Mouse (Mus musculus) lung, embryonic 14.5 days (tissue): ENCODE results near the gene 2310030G06Rik. TPM values are rescaled to one million over a fixed set of nuclear protein-coding genes. Genes with fewer than 3 reads are reported as not detected.

Source experiments
- ATAC-seq: fragments of 200-750 bp; cut with Nextera tagmentation; 2 replicates; pipeline ENCODE4 v1.8.0; 2017; ENCODE audit warnings: mild to moderate bottlenecking, moderate TSS enrichment, moderate library complexity; ENCODE audit not compliant: insufficient read depth
- DNase-seq: peaks from one replicate; pipeline ENCODE4 v3.0.0-alpha.2; 2015
- H3K27ac ChIP-seq: fragments of 300-500 bp; sonication (generic); 2 replicates; pipeline ENCODE4 v1.5.1; 2014; ENCODE audit warnings: low read depth, mild to moderate bottlenecking, moderate library complexity
- H3K27me3 ChIP-seq: fragments of 300-500 bp; sonication (generic); 2 replicates; pipeline ENCODE4 v1.6.1; 2014; ENCODE audit warnings: low read length, control low read depth; ENCODE audit not compliant: insufficient read depth
- H3K36me3 ChIP-seq: fragments of 300-500 bp; sonication (generic); 2 replicates; pipeline ENCODE4 v1.6.1; 2014; ENCODE audit warnings: control low read depth; ENCODE audit not compliant: insufficient read depth
- H3K4me1 ChIP-seq: fragments of 300-500 bp; sonication (generic); 2 replicates; pipeline ENCODE4 v1.6.1; 2014; ENCODE audit warnings: antibody characterized with exemption, control low read depth; ENCODE audit not compliant: insufficient read depth
- H3K4me2 ChIP-seq: fragments of 300-500 bp; sonication (generic); 2 replicates; pipeline ENCODE4 v1.6.1; 2014; ENCODE audit warnings: mild to moderate bottlenecking
- H3K4me3 ChIP-seq: fragments of 300-500 bp; sonication (generic); 2 replicates; pipeline ENCODE4 v1.5.1; 2014; ENCODE audit warnings: low read depth, low read length
- H3K9ac ChIP-seq: fragments of 300-500 bp; sonication (generic); 2 replicates; pipeline ENCODE4 v1.6.1; 2014
- H3K9me3 ChIP-seq: fragments of 300-500 bp; sonication (generic); 2 replicates; pipeline ENCODE4 v1.6.1; 2016; ENCODE audit warnings: low read depth, low read length, control low read depth
- CTCF ChIP-seq: IDR thresholded peaks from 2 replicates; pipeline ENCODE4 v1.5.1; 2016; ENCODE audit warnings: antibody characterized with exemption, low read depth
- WGBS: fragments of 180-500 bp; shearing (Covaris S2); extraction: QIAGEN DNeasy Blood & Tissue Kit; methylation state at CpG from one replicate; pipeline ENCODE4 v1.1.7; 2014; 5-methylcytosine and 5-hydroxymethylcytosine counted together
- polyA plus RNA-seq: library from polyadenylated mRNA; unstranded; fragments of >200 nt; fragmentation: Nextera tagmentation; extraction: Ambion mirVana; gene quantifications from 2 replicates; pipeline ENCODE4 v1.2.1, GENCODE M21; 2014

Gene 2310030G06Rik
- polyA plus RNA-seq, 1 experiment from 2014 or later, result 9.7 TPM

DNA sequence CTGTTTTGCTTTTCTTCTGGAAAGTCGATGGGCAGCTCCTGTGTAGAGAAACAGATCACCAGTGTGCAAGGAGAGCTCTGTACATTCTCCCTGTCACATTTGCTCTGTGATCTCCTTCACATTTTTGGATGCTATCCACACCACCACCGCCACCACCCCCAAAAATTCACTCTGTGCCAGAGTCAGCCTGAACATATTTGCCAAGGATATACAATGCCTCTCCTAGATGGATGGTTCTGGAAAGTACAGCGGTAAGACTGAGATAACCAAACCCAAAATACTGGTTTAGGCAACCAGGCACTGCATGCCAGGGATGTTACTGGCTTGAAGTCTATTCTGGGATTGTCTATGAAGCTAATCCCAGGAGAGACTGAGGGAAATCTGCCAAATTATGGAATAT is 4.1 kb downstream of the 2310030G06Rik start:
- no peak for TF ChIP-seq CTCF
- no peak for ATAC-seq
- Histone ChIP-seq H3K9ac (no peak overlapping the region), H3K27me3 (no peaks in the 10 kb centered on the region), H3K27ac (no peak overlapping the region), H3K36me3 (no peaks in the 10 kb centered on the region), H3K4me1 (peaks cover 6% of the 10 kb centered on the region; the same call in 1 of the 2 replicates), H3K4me3 (no peak overlapping the region), H3K4me2 (no peak overlapping the region), H3K9me3 (no peaks in the 10 kb centered on the region)
- DNase-seq, result no peak
- 75% methylated on average over 3 of the region's 3 CpGs for WGBS

DNA sequence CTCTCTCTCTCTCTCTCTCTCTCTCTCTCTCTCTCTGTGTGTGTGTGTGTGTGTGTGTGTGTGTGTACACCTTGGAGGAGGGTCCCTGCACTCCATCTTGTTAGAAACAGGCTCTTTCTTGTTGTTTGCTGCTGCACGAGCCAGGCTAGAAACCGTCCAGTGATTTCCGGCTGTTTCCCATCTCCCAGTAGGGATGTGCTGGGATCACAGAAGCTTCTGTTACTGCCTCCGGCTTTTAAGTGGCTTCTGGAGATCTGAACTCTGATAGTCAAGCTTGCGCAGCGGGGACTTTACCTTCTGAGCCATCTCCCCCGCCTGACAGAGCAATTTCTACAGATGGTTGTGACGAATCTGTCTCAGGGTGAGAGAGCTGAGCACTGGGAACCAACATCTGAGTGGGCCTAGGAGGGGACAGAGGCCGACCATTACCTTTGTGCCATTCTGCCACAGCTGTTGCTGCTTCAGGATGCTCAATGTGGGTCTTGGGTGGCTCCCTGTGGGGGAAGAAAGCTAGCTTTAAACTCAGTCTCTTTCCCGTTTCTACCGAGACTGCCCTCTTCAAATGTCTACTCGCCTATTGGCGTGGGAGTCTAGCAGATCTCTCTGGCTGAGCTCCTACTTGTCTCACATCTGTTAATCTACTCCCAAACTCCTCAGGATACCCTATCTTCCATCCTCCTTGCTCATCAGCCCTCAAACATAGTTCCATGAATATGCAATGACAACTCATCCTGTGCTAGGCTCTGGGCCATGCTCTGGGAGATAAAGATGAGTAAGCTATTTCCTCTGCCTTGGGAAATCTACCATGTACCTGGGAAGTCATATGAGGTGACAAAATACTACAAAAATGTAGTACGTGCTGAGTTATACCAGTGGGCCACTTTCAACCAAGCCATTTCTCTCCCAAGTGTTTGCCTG is 5.2 kb downstream of the 2310030G06Rik start:
- no peaks in the 10 kb centered on the region for H3K36me3 ChIP-seq
- H3K4me3 ChIP-seq, result no peak overlapping the region
- peaks cover 5% of the 10 kb centered on the region; the same call in 1 of the 2 replicates for H3K4me1 ChIP-seq
- no peak for ATAC-seq
- H3K9ac ChIP-seq, result no peak overlapping the region
- H3K4me2 ChIP-seq, result no peak overlapping the region
- no peaks in the 10 kb centered on the region for H3K27me3 ChIP-seq
- 83% methylated on average over 14 of the region's 14 CpGs for WGBS
- no peak overlapping the region for H3K27ac ChIP-seq
- DNase-seq, result no peak
- TF ChIP-seq CTCF, result no peak
- no peaks in the 10 kb centered on the region for H3K9me3 ChIP-seq

DNA sequence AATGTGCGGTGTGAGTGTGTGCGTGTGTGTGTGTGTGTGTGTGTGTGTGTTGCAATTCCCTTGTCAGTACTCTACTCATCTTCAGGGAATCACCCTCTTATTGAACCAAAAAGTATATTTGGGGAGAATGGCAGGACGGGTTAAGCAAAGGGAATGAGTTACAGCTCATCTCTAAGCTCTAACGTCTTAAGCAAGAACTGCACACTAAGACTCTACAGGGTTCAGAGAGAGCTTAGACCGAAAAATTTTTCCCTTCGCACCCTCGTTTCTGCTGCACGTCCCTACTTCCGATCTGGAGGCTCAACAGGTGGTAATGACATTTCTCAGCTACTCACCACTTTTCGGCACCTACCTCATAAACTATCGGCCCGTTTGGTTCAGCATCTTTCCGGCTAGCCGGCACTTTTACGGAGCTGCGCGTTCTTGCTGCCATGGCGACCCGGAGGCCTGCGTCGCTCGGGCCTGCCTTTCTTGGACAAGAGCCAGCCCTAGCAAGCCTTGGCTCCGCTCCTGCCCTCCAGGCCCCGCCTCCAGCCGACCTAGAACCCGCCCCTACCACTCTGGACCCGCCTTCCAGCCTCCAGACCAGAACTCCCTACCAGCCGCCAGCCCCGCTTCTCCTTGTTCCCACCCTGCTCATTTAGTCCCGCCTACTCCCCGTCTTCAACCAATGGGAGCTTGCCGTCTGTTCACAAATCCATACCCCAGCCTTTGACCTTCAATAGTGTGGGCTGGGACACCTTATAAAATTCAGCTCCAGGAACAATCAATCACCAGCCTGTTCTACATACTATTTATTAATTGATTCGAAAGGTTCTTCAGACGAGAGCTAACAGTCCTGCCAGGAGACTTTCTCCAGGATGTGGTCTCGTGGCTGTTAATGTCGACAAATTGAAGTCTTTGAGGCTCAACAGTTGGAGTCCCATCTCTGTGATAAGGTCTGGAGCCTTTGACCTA is 7.1 kb downstream of the 2310030G06Rik start, which contains the start of gene Dixdc1:
TSS of gene Dixdc1 (minus strand) at position 604 of the 957 bp plus-strand sequence.
- WGBS, result 11% methylated on average over 36 of the region's 36 CpGs
- H3K9ac ChIP-seq, result peak within 1 kb of the TSS; percentile 21; the same call in 1 of the 2 replicates
- H3K27ac ChIP-seq, result 0 out of 2 replicates have a peak within 1 kb of the TSS, but pooled peaks have one; percentile 9

DNA sequence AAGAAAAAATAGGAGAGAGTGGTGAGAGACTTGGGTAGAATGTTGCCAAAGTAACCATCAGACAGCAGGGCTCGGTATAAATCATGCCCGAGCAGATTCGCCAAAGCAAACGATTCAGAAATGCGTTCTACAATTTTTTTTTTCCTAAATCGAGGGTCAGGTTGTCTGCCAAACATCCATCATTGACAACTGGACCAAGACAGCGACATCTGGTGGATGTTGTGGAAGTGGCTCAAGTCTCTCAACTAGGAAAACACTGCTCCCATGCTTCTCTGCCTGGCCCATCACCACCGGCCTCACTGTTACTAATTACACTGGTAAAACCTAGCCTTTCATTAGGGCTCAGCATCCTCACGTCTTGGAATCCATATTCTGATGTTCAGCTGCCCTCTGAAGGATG is 11.3 kb downstream of the 2310030G06Rik start:
- no peak overlapping the region for H3K4me3 ChIP-seq
- WGBS, result 4% methylated on average over 9 of the region's 9 CpGs
- no peak overlapping the region for H3K27ac ChIP-seq
- no peaks in the 10 kb centered on the region for H3K36me3 ChIP-seq
- H3K9ac ChIP-seq, result no peak overlapping the region
- H3K4me1 ChIP-seq, result no peaks in the 10 kb centered on the region; the same call in 1 of the 2 replicates
- ATAC-seq (no peak), DNase-seq (peak; percentile 78)
- peak; percentile 86 for TF ChIP-seq CTCF
- no peak overlapping the region for H3K4me2 ChIP-seq
- H3K27me3 ChIP-seq, result no peaks in the 10 kb centered on the region
- no peaks in the 10 kb centered on the region for H3K9me3 ChIP-seq

More for the DNA sequence above, 7.1 kb downstream of the 2310030G06Rik start, which contains the start of gene Dixdc1:
- ATAC-seq (peak; percentile 98), DNase-seq (peak; percentile 97)
- Histone ChIP-seq H3K4me1 (no peaks in the 10 kb centered on the region; the same call in 1 of the 2 replicates), H3K36me3 (no peaks in the 10 kb centered on the region), H3K9me3 (no peaks in the 10 kb centered on the region), H3K4me2 (peak within 1 kb of the TSS; percentile 64), H3K27me3 (no peaks in the 10 kb centered on the region), H3K4me3 (peak within 1 kb of the TSS; percentile 30)
- TF ChIP-seq CTCF, result no peak

DNA sequence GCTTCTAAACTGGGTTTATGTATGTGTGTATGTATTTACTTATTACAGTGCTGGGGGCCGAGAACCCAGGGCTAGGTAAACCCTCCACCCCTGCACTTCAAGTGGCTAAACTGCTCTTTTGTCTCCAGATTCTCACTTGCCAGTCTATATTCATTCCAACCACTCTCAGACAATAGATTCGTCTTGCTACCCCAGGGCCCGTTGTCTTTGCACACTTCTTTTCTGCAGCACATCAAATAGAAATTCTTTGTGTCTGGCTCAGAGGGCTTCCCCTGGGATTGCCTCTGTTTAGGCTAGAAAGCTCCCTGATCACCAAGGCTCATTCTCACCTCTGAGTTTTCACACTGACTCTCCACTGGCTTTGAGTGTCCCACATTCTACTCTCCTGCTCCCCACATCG is 13.8 kb downstream of the 2310030G06Rik start:
- no peak for ATAC-seq
- Histone ChIP-seq H3K9ac (no peak overlapping the region), H3K27ac (no peak overlapping the region), H3K9me3 (no peaks in the 10 kb centered on the region), H3K4me1 (peaks cover 2% of the 10 kb centered on the region; the same call in 1 of the 2 replicates), H3K36me3 (no peaks in the 10 kb centered on the region), H3K4me3 (no peak overlapping the region), H3K4me2 (no peak overlapping the region), H3K27me3 (no peaks in the 10 kb centered on the region)
- 26% methylated on average over 4 of the region's 4 CpGs for WGBS
- no peak for DNase-seq
- TF ChIP-seq CTCF, result no peak

DNA sequence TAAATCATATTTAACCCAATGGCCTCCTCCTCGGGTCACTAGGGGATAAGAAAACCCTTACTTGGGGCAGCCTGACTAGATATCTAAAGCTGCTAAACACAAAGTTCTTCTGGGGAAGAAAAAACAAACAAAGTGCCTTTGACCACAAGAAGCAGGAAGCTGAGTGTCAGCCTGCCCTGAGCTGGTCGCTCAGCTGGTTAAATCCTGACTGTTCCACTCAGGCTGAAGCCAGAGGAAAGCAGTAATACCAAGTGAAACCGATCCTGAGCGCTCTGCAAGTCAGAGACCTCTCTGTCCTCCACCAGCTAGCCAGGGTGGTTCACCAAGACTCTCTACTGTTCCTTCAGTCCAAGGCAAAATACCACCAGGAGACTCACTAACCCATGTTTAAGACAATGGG is 16.7 kb downstream of the 2310030G06Rik start:
- DNase-seq (no peak), ATAC-seq (no peak)
- Histone ChIP-seq H3K27me3 (no peaks in the 10 kb centered on the region), H3K4me1 (peaks cover 8% of the 10 kb centered on the region; the same call in 1 of the 2 replicates), H3K36me3 (no peaks in the 10 kb centered on the region), H3K9ac (no peak overlapping the region), H3K4me2 (no peak overlapping the region), H3K27ac (no peak overlapping the region), H3K4me3 (no peak overlapping the region), H3K9me3 (no peaks in the 10 kb centered on the region)
- WGBS, result 41% methylated on average over 4 of the region's 4 CpGs
- TF ChIP-seq CTCF, result no peak
